Mouse (Mus musculus): ENCODE results near the gene Hcn1. TPM values are rescaled to one million over a fixed set of nuclear protein-coding genes. Genes with fewer than 3 reads are reported as not detected.

The Hcn1 gene
- total RNA-seq, 1 experiment from 2014 or later = not detected

DNA sequence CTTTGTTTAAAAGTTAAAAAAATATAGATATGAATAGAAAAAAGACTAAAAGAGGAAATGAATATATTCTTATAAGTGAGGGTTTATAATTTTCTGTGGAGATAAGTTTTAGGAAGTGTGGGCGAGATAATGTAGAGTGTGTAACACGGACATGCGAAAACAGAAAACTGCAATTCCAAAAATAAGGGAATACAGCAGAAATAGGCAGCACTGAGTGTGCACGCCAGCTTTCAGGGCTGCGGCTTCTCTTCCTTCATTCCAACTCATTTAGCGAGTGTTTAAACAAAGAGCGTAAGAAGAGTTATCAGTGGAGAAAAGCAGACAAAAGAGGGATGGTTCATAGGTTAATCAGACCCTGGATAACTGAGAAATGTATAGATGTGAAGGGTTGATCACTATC, 85.5 kb downstream of the Hcn1 start:
- no peak for ATAC-seq (ENCODE audit: extremely low read depth, insufficient number of reproducible peaks, low FRiP score, poor library complexity, severe bottlenecking)

GRCm38 (mm10) chr13:117694729-117695332, 92.7 kb downstream of the Hcn1 start:
- ATAC-seq (ENCODE audit: extremely low read depth, insufficient number of reproducible peaks, low FRiP score, poor library complexity, severe bottlenecking) = no peak

GRCm38 (mm10) chr13:117705573-117705972, 103.5 kb downstream of the Hcn1 start:
- ATAC-seq (ENCODE audit: extremely low read depth, insufficient number of reproducible peaks, low FRiP score, poor library complexity, severe bottlenecking) = no peak

- ATAC-seq (ENCODE audit: extremely low read depth, insufficient number of reproducible peaks, low FRiP score, poor library complexity, severe bottlenecking) = no peak
Measured at GRCm38 (mm10) chr13:117705997-117706396, 103.9 kb downstream of the Hcn1 start.

GRCm38 (mm10) chr13:117706496-117706895, 104.4 kb downstream of the Hcn1 start:
- ATAC-seq (ENCODE audit: extremely low read depth, insufficient number of reproducible peaks, low FRiP score, poor library complexity, severe bottlenecking) = no peak

GRCm38 (mm10) chr13:117706986-117707738, 105.0 kb downstream of the Hcn1 start:
- no peak for ATAC-seq (ENCODE audit: extremely low read depth, insufficient number of reproducible peaks, low FRiP score, poor library complexity, severe bottlenecking)

DNA sequence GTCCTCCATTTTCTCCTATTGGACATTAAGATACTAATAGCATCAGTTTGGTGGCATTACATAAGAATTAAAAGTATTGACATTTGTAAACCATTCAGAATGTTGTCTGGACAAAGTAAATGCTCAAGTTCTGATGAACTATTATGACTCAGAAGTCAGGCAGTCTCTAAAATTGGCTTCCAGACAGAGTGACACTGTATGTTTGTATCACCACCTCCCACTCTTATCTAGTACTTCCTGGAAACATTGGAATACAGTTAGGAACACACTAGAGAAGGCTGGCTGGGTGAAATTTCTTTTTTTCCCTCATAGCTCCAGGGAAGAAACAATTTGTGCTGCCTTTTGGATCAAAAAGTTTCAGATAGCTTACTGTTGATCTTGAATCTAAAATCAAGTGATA, 108.7 kb downstream of the Hcn1 start:
- ATAC-seq (ENCODE audit: extremely low read depth, insufficient number of reproducible peaks, low FRiP score, poor library complexity, severe bottlenecking) = no peak

GRCm38 (mm10) chr13:117722090-117722489, 120.0 kb downstream of the Hcn1 start:
- ATAC-seq (ENCODE audit: extremely low read depth, insufficient number of reproducible peaks, low FRiP score, poor library complexity, severe bottlenecking) = no peak

DNA sequence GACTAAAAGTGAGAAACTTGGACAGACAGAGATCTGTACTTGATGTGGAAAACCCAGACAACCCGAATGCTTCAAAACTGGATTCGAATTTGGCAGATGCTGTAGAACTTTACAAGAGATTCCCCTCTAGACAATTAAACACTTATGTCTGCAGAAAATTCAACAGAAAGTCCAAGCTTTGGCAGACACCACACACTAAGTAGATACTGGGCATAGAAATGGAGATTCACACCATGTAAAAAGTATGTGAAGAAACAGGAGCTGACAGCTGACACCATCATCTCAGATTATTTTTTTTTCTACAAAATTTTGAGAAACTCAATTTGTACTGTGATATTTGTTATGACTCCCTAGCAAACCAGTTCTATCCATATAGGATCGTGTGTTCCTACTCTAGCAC, 122.0 kb downstream of the Hcn1 start:
- ATAC-seq (ENCODE audit: extremely low read depth, insufficient number of reproducible peaks, low FRiP score, poor library complexity, severe bottlenecking) = no peak

- no peak for ATAC-seq (ENCODE audit: extremely low read depth, insufficient number of reproducible peaks, low FRiP score, poor library complexity, severe bottlenecking)
Measured at GRCm38 (mm10) chr13:117728393-117728792, 126.3 kb downstream of the Hcn1 start.

- ATAC-seq (ENCODE audit: extremely low read depth, insufficient number of reproducible peaks, low FRiP score, poor library complexity, severe bottlenecking) = no peak
Measured at GRCm38 (mm10) chr13:117732738-117733137, 130.6 kb downstream of the Hcn1 start.

- no peak for ATAC-seq (ENCODE audit: extremely low read depth, insufficient number of reproducible peaks, low FRiP score, poor library complexity, severe bottlenecking)
Measured at GRCm38 (mm10) chr13:117744451-117744850, 142.3 kb downstream of the Hcn1 start.

GRCm38 (mm10) chr13:117745173-117745572, 143.1 kb downstream of the Hcn1 start:
- no peak for ATAC-seq (ENCODE audit: extremely low read depth, insufficient number of reproducible peaks, low FRiP score, poor library complexity, severe bottlenecking)

DNA sequence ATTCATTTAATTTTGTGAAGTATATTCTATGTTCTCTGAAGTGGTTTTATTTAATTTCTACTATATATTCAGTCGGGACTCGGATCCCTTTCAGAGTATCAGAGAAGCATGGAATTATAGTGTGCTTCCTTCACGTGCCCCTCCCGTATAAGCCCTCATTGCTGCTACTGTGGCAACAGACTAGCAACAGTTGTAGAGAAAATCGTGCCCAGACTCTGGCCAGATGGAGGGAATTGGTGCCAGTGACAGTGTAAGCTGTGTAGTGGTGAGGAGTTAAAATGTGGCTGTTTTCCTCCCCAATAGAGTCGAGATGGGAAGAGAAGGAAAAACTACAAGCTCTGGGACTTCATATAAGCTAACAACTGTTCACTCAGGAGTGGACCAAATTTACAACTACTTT, 163.4 kb downstream of the Hcn1 start:
- ATAC-seq (ENCODE audit: extremely low read depth, insufficient number of reproducible peaks, low FRiP score, poor library complexity, severe bottlenecking) = no peak

DNA sequence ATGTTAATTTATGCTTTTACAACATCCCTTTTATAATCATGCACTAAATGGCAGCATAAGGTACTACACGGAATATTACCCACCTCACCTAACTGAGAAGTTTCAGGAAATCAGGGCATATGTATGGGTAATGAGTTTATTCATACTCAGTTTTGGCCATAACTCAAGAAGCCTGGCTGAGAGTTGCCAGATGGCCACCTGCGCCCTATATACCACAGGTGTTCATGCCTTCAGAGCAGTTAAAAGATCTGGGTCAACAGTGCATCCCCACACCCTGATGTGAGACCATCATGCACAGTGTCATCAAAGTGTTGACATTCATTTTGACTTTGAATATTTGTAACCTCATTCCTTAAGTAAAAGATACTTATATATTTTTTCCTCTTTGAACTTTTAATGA, 183.3 kb downstream of the Hcn1 start:
- no peak for ATAC-seq (ENCODE audit: extremely low read depth, insufficient number of reproducible peaks, low FRiP score, poor library complexity, severe bottlenecking)

- no peak for ATAC-seq (ENCODE audit: extremely low read depth, insufficient number of reproducible peaks, low FRiP score, poor library complexity, severe bottlenecking)
Measured at GRCm38 (mm10) chr13:117792861-117793260, 190.7 kb downstream of the Hcn1 start.

GRCm38 (mm10) chr13:117801061-117801460, 198.9 kb downstream of the Hcn1 start:
- no peak for ATAC-seq (ENCODE audit: extremely low read depth, insufficient number of reproducible peaks, low FRiP score, poor library complexity, severe bottlenecking)

- ATAC-seq (ENCODE audit: extremely low read depth, insufficient number of reproducible peaks, low FRiP score, poor library complexity, severe bottlenecking) = no peak
Measured at GRCm38 (mm10) chr13:117827628-117828027, 225.5 kb downstream of the Hcn1 start.

- ATAC-seq (ENCODE audit: extremely low read depth, insufficient number of reproducible peaks, low FRiP score, poor library complexity, severe bottlenecking) = no peak
Measured at GRCm38 (mm10) chr13:117836658-117837057, 234.5 kb downstream of the Hcn1 start.

DNA sequence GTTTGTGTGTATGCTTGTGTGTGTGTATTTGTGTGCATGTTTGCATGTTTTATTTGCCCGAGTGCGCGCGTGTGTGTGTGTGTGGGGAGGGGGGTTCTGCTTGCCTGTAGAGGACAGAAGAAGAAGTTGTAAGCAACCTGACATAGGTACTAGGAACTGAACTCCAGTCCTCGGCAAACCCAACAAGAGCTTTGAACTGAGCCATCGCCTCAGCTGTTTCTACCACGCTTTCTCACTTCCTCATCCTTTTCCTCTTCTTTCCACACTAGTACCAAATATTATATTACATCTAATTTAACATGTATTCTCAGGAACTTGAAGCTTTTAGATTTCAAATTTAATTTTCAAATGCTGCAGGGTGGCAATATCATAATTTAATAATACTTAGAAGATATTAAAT, 236.1 kb downstream of the Hcn1 start:
- no peak for ATAC-seq (ENCODE audit: extremely low read depth, insufficient number of reproducible peaks, low FRiP score, poor library complexity, severe bottlenecking)

DNA sequence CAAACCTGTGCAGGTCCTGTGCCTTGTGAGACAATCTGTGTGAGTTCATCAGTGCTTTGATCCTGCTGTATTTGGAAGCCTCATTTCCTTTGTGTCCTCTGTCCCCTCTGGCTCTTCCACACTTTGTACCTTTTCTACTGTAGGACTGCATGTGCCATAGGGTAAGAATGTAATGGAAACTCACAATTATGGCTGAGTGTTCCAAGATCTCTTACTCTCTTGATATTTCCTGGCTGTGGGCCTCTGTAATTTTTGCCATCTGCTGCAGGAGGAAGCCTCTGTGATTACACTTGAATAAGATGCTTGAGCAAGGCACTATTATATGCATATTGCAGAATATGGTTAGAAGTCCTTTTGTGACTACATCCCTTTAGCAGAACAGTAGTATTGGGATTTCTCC, 240.2 kb downstream of the Hcn1 start:
- ATAC-seq (ENCODE audit: extremely low read depth, insufficient number of reproducible peaks, low FRiP score, poor library complexity, severe bottlenecking) = no peak
